Mouse (Mus musculus): Measurements from ENCODE around the gene Fpr2. TPM values are rescaled to one million over a fixed set of nuclear protein-coding genes. Genes with fewer than 3 reads are reported as not detected.
"Not testable (repeated sequence)": the region's sequence is repeated elsewhere in the genome, so short reads cannot be mapped to it uniquely, and the experiment has no call there.

The Fpr2 gene
- polyA plus RNA-seq, 1 experiment from 2014 or later: not detected

DNA sequence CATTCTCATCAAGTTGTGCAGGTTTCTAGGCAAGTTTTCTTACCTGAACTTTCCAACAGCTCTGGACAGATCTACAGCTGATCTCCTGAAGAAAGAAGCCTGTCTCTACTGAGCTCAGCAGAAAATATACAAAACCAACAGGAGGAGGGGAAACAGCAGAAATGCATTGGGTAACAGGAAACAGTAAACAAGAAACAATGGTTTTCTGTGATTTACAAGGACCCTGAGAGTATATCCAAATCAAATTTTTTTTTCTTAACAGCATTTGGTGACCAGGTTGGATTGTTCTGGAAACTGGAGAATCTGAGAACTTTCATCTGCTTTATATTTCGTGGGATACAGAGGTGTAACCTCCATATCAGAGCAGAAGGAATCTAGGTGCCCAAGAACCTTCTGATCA lies 3.8 kb upstream of the Fpr2 start, which contains the start of gene Fpr1:
Gene Fpr1 (minus strand): TSS at position 101 of the 400 bp plus-strand sequence.
- no peak for ATAC-seq (ENCODE audit: insufficient number of reproducible peaks, insufficient read depth, low FRiP score, low TSS enrichment, low read depth)

DNA sequence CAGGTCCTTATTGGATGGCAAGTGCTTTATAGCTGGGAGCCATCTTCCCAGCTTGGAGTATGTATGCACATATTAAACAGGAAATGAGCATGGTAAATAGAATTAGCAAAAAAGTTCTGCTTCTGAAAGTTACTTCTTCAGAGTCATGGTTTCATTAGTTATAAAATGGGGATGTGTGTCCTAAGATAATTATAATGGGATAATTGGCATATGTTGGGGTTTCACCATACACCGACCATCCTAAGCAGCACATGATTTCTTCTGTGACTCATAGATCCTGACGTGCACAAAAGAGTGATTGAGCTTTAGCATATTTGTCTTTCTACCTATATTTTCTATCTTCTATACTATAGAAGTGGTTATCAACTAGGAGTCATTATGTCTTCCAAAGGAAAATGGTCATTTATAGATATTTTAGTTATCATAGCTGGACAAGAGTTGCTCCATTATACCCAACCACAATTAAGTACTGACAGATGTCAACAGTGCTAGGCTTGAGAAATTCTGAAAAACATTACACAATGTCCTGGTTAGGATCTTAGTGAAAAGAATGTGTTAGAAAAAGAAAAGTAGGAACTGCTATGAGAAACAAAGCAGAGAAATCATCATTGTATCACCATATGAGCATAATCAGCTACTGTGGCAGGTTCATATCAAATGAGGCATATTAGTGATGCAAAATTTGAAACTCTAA lies 2.3 kb downstream of the Fpr2 start:
- ATAC-seq (ENCODE audit: insufficient number of reproducible peaks, insufficient read depth, low FRiP score, low TSS enrichment, low read depth): no peak
- Histone ChIP-seq H3K36me3 (no peaks in the 10 kb centered on the region), H3K4me2 (no peak overlapping the region), H3K4me3 (replicated peaks) (no peak overlapping the region), H3K9me3 (no peaks in the 10 kb centered on the region), H3K27ac (no peak overlapping the region), H3K9ac (replicated peaks) (no peak overlapping the region), H3K27me3 (no peaks in the 10 kb centered on the region), H3K4me1 (replicated peaks) (no peaks in the 10 kb centered on the region)
- WGBS: 84% methylated on average over 2 of the region's 2 CpGs

More for the DNA sequence above, 3.8 kb upstream of the Fpr2 start, which contains the start of gene Fpr1:
- no peak within 1 kb of the TSS for H3K4me3 ChIP-seq (replicated peaks)
- H3K9ac ChIP-seq (replicated peaks): no peak within 1 kb of the TSS
- no peaks in the 10 kb centered on the region for H3K36me3 ChIP-seq
- no peaks in the 10 kb centered on the region for H3K27me3 ChIP-seq
- no peak within 1 kb of the TSS for H3K4me2 ChIP-seq
- no peak within 1 kb of the TSS for H3K27ac ChIP-seq
- WGBS: 63% methylated on average over 1 of the region's 1 CpGs
- no peaks in the 10 kb centered on the region for H3K4me1 ChIP-seq (replicated peaks)
- H3K9me3 ChIP-seq: no peaks in the 10 kb centered on the region

DNA sequence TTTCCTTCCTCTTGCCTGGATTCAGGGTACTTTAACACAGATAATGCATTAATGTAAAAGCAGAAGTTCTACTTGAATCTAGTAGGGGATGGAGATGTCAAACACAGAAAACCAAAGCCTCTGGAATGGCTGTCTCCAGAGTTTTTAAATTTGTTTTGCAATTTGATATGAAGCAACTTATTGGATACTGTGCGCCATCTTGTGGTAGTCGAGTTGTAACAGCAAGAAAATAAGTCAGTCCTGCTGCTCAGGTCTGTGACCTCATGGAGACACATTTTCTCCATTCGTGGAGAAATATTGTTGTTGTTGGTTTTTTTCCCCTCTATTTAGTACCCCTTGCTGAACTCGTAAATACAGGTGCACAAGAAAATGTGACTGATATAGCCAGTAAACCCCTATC lies 8.4 kb downstream of the Fpr2 start:
- Histone ChIP-seq H3K36me3 (no peaks in the 10 kb centered on the region), H3K4me1 (replicated peaks) (no peaks in the 10 kb centered on the region), H3K27ac (no peak overlapping the region), H3K9me3 (no peaks in the 10 kb centered on the region), H3K27me3 (no peaks in the 10 kb centered on the region), H3K9ac (replicated peaks) (no peak overlapping the region), H3K4me3 (replicated peaks) (no peak overlapping the region), H3K4me2 (no peak overlapping the region)
- no peak for ATAC-seq (ENCODE audit: insufficient number of reproducible peaks, insufficient read depth, low FRiP score, low TSS enrichment, low read depth)
- 5% methylated on average over 4 of the region's 4 CpGs for WGBS

DNA sequence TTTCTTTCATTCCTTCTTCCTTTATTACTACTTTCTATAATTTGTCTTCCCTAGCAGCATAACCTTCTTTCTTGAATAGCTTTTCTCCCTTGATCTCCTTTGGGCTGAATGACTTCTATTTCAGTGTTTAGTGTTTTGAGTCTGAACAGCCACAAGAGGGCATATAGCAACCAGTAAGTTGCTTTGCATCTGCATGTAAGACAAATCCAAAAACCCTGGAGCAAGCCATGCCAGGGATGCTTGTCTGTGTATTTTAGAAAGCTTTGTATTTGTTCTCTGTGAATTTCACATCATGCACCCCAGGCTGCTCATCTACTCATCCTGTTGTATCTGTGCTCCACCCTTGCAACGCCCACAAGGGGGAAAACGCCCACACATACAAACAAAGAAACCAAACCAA lies 11.6 kb downstream of the Fpr2 start:
- H3K4me3 ChIP-seq (replicated peaks): no peak overlapping the region
- H3K36me3 ChIP-seq: no peaks in the 10 kb centered on the region
- no peaks in the 10 kb centered on the region for H3K27me3 ChIP-seq
- ATAC-seq (ENCODE audit: insufficient number of reproducible peaks, insufficient read depth, low FRiP score, low TSS enrichment, low read depth): no peak
- WGBS: 75% methylated on average over 2 of the region's 2 CpGs
- H3K4me1 ChIP-seq (replicated peaks): no peaks in the 10 kb centered on the region
- no peak overlapping the region for H3K4me2 ChIP-seq
- no peak overlapping the region for H3K27ac ChIP-seq
- no peak overlapping the region for H3K9ac ChIP-seq (replicated peaks)
- H3K9me3 ChIP-seq: no peaks in the 10 kb centered on the region

DNA sequence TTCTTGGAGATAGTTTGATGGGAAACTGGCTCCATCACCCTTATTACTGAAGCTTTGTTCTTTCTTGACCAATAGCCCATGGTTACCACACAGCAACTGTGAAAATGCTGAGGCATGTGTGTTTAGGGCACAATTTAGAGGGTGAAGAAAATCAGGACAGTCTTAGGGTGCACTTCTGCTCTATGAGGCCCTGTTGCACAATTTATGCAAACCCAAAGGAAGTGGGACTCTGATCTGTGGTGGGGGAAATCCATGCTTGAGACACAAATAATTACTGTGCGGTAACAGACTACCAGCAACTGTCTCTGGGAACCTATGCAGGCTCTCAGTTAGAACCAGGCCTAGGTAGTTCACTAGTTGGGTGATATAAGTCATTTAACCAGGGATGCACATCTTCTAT lies 13.1 kb downstream of the Fpr2 start:
- H3K9ac ChIP-seq (replicated peaks): no peak overlapping the region
- WGBS: 97% methylated on average over 1 of the region's 1 CpGs
- no peak for ATAC-seq (ENCODE audit: insufficient number of reproducible peaks, insufficient read depth, low FRiP score, low TSS enrichment, low read depth)
- no peaks in the 10 kb centered on the region for H3K4me1 ChIP-seq (replicated peaks)
- no peaks in the 10 kb centered on the region for H3K36me3 ChIP-seq
- H3K4me3 ChIP-seq (replicated peaks): no peak overlapping the region
- no peak overlapping the region for H3K4me2 ChIP-seq
- H3K27me3 ChIP-seq: no peaks in the 10 kb centered on the region
- H3K9me3 ChIP-seq: no peaks in the 10 kb centered on the region
- no peak overlapping the region for H3K27ac ChIP-seq

DNA sequence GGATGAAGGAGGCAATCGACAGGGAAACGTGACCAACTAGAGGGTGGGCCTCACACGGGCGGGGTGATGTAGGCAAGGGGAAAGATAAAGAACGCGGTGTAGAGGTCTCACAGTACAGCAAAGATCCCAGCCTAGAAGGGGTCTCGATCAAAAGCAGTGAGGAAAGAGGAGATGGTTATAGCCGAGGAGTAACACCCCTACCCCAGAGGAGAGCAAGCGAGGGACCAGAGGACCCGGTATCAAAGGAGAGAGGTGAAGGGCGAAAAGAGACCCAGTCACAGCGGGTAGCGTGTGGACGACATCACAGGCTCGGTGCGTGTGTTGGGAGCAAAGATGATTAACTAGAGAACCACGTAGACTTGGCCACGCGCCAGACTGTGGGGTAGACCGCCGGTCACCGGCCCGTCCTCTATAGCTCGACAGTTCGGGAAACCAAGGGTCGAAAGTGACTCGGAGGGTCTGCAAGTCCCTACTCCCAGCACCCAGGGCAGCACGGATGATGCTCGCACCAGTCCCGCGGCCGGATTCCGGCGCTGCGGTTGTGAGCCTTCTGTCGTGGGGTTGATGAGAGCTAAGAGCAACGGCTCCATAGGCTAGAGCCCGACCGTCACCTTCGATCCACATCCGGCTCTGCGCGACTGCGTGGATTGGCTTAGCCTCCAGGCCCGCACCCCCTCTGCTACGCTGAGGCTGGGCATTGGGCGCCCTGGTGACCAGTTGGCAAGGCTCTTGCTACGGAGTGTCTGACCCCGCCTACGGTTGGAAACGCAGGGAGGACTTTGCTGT lies 22.2 kb downstream of the Fpr2 start:
- peak overlapping the region; percentile 66 for H3K4me2 ChIP-seq
- 19% methylated on average over 51 of the region's 51 CpGs for WGBS
- H3K4me3 ChIP-seq (replicated peaks): peak overlapping the region; percentile 51
- no peaks in the 10 kb centered on the region for H3K4me1 ChIP-seq (replicated peaks)
- H3K27ac ChIP-seq: no peak overlapping the region
- 0 out of 2 replicates have a peak, but pooled peaks cover 6% of the 10 kb centered on the region for H3K27me3 ChIP-seq
- H3K36me3 ChIP-seq: no peaks in the 10 kb centered on the region
- peak overlapping the region; percentile 64 for H3K9ac ChIP-seq (replicated peaks)
- peak; percentile 99 for ATAC-seq (ENCODE audit: insufficient number of reproducible peaks, insufficient read depth, low FRiP score, low TSS enrichment, low read depth)
- no peaks in the 10 kb centered on the region for H3K9me3 ChIP-seq

DNA sequence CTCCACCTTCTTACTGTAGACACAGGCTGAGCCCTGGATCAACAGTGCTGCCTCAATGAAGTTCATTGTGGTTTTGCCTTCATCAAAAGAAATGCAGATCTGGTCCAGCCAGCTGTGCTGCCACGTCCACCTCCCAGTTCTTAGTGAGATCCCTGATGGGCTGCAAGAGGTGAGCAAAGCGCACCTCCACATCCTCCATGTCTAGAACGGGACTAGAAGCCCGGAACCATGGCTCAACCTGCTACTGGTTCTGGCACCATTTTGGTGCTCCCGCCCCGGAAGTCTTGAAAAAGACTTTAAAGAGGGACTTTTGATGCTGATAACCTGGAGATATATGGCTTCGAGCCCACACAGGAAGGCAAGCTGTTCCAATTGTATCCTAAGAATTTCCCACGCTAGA lies 25.0 kb downstream of the Fpr2 start:
- not testable (repeated sequence) for H3K36me3 ChIP-seq; H3K9me3 ChIP-seq; ATAC-seq (ENCODE audit: insufficient number of reproducible peaks, insufficient read depth, low FRiP score, low TSS enrichment, low read depth); H3K27ac ChIP-seq; H3K4me2 ChIP-seq; H3K4me1 ChIP-seq (replicated peaks); H3K4me3 ChIP-seq (replicated peaks); H3K27me3 ChIP-seq; H3K9ac ChIP-seq (replicated peaks)
- 88% methylated on average over 8 of the region's 8 CpGs for WGBS

DNA sequence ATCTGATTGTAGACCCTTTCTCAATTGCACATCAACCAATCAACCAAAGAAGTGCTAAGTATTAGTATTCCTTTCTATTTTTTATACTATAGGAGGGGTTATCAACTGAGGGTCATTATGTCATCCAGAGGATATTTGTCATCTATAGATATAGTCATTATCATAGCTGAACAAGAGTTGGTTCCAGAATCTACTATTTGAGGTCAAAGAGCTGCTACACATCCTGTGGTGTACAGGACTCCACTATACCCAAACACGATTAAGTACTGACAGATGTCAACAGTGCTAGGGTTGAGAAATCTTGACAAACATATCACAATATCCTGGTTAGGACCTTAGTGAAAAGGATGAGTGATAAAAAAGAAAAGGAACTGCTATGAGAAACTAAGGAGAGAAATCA lies 29.8 kb downstream of the Fpr2 start:
- Histone ChIP-seq H3K9me3 (no peaks in the 10 kb centered on the region), H3K36me3 (no peaks in the 10 kb centered on the region), H3K4me2 (no peak overlapping the region), H3K4me3 (replicated peaks) (no peak overlapping the region), H3K9ac (replicated peaks) (no peak overlapping the region), H3K27ac (no peak overlapping the region), H3K4me1 (replicated peaks) (no peaks in the 10 kb centered on the region), H3K27me3 (no peaks in the 10 kb centered on the region)
- WGBS: 91% methylated on average over 1 of the region's 1 CpGs
- ATAC-seq (ENCODE audit: insufficient number of reproducible peaks, insufficient read depth, low FRiP score, low TSS enrichment, low read depth): no peak

DNA sequence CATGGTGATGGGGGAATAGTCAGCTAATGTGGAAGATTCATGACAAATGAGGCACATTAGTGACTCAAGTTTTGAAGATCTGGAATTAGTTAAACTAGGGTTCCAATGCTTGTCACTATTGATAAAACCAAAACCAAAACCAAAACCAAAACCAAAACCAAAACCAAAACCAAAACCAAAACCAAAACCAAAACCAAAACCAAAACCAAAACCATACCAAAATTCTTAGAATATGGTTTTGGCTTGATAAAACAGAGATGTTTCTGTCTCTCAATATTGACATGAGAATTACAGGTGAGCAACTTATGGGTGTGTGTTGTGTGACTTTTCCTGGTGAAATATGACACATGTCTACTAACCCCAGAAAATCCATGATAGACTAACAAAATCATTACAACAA lies 30.2 kb downstream of the Fpr2 start:
- Histone ChIP-seq H3K27ac (no peak overlapping the region), H3K27me3 (no peaks in the 10 kb centered on the region), H3K9ac (replicated peaks) (no peak overlapping the region), H3K4me1 (replicated peaks) (no peaks in the 10 kb centered on the region), H3K9me3 (no peaks in the 10 kb centered on the region), H3K36me3 (no peaks in the 10 kb centered on the region), H3K4me2 (no peak overlapping the region), H3K4me3 (replicated peaks) (no peak overlapping the region)
- no peak for ATAC-seq (ENCODE audit: insufficient number of reproducible peaks, insufficient read depth, low FRiP score, low TSS enrichment, low read depth)

Other genes with a start within 250 kb of the Fpr2 start
- gene Vmn2r90, start 184.1 kb upstream of the Fpr2 start, polyA plus RNA-seq (2016; fragmentation: Nextera tagmentation; extraction: Ambion mirVana): not detected in 2 replicates
- 62.7 and 62.8 TPM in 2 replicates for gene Spaca6, start 60.7 kb upstream of the Fpr2 start, polyA plus RNA-seq (2016; fragmentation: Nextera tagmentation; extraction: Ambion mirVana)
- gene Has1, start 32.6 kb upstream of the Fpr2 start, polyA plus RNA-seq (2016; fragmentation: Nextera tagmentation; extraction: Ambion mirVana): 1.5 and 1.8 TPM in 2 replicates
- not detected in 2 replicates for gene Fpr1, start 3.9 kb upstream of the Fpr2 start, polyA plus RNA-seq (2016; fragmentation: Nextera tagmentation; extraction: Ambion mirVana)
- not detected in 2 replicates for gene Fpr3, start within 50 bp of the Fpr2 start, polyA plus RNA-seq (2016; fragmentation: Nextera tagmentation; extraction: Ambion mirVana)
- gene Fpr-rs4, start 133.9 kb downstream of the Fpr2 start, polyA plus RNA-seq (2016; fragmentation: Nextera tagmentation; extraction: Ambion mirVana): not detected in 2 replicates
- not detected in 2 replicates for gene Vmn2r124, start 161.6 kb downstream of the Fpr2 start, polyA plus RNA-seq (2016; fragmentation: Nextera tagmentation; extraction: Ambion mirVana)
- gene Vmn2r91, start 197.2 kb downstream of the Fpr2 start, polyA plus RNA-seq (2016; fragmentation: Nextera tagmentation; extraction: Ambion mirVana): not detected in 2 replicates

Data from limb, embryonic 12.5 days (tissue).